Mouse (Mus musculus): ENCODE results near the gene Atg5. TPM values are rescaled to one million over a fixed set of nuclear protein-coding genes. Genes with fewer than 3 reads are reported as not detected.

Atg5 gene
- polyA plus RNA-seq, 1 experiment from 2014 or later: 24.5 TPM

DNA sequence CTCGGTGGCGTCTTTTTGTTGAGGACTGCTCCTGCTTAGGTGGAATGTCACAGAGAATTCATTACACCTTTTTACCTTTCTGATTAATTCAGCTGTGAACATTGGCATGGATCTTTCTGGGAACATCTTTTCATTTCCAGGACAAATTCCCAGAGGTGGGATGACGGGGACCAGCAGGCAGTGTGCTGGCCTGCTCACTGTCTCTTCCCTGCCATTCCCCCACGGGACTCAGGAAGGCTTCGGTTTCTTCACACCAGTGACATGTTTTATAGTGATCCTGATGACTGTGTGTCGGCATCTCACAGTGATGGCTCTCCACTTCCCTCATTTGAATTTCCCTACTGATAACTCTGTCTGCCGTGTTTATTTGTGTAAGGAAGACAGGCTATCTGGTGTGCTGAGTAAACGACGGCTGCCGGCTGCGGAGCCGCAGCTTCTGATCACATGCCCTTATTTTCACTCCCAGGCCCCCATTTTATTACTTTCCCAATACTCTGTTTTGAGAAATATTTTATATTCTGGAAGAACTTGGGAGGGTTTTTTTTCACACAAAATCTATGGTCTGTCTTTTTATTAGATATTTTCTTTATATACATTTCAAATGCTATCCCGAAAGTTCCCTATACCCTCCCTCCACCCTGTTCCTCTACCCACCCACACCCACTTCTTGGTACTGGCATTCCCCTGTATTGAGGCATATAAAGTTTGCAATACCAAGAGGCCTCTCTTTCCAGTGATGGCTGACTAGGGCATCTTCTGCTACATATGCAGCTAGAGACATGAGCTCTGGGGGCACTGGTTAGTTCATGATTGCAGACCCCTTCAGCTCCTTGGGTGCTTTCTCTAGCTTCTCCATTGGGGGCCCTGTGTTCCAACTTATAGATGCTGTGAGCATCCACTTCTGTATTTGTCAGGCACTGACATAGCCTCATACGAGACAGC is 80.6 kb downstream of the Atg5 start:
- DNase-seq (ENCODE audit: low read depth, low spot score) (no peak), ATAC-seq (no peak)
- ChIA-PET POLR2A (no interaction called here), CTCF (no interaction called here)
- no peaks in the 10 kb centered on the region for H3K27me3 ChIP-seq
- TF ChIP-seq CTCF (IDR thresholded peaks at IDR 0.05): no peak
- in situ Hi-C loops (cut with MboI; ENCODE audit: low pct_unique_long_range_greater_than_20kb): loop anchor here (25.0 kb wide), 1 partner anchor 414 kb away; no protein-coding TSS in a partner anchor

DNA sequence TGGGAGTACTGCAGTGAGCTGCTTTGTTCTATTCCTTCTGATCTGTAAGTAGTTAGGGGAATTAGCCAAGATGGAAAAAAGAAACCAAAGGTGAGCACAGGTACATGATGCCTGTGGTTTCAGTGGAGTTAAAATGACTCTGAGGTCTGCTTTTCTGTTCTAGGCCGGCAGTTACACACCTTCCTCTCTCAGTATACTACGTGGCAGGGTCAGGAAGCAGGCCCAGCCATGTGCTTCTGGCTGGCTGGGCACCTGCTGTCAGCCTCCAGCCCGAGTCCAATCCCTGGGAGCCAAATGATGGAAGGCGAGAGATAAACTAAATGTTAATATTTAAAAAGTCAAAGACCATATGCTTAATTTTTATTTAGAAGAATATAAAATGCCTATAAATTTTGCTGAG is 85.3 kb downstream of the Atg5 start:
- no peak for TF ChIP-seq CTCF (IDR thresholded peaks at IDR 0.05)
- CTCF ChIA-PET: no interaction called here
- ATAC-seq: no peak
- in situ Hi-C loops (cut with MboI; ENCODE audit: low pct_unique_long_range_greater_than_20kb): no loop called here
- POLR2A ChIA-PET: no interaction called here
- no peak for DNase-seq (ENCODE audit: low read depth, low spot score)
- H3K27me3 ChIP-seq: no peaks in the 10 kb centered on the region

DNA sequence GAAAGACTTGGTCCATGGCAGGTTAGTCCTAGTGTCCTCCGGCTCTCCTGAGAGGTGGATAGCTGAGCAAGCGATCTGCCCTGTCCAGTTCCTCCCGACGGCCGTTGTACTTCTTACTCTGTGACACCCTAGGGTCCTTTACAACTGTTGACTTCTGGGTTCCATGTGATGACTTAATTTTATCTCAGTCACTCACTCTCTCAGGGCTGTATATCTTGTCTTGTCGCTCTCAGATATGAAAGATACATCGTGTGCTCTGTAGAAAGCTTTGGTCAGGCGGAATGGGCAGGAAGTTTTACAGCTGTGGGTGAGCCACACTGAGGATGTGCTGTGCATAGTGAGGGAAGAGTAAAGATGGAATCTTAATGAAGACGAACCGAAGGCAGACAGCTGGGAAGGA is 86.2 kb downstream of the Atg5 start:
- in situ Hi-C loops (cut with MboI; ENCODE audit: low pct_unique_long_range_greater_than_20kb): no loop called here
- H3K27me3 ChIP-seq: no peaks in the 10 kb centered on the region
- ChIA-PET POLR2A (no interaction called here), CTCF (no interaction called here)
- ATAC-seq (no peak), DNase-seq (ENCODE audit: low read depth, low spot score) (no peak)
- no peak for TF ChIP-seq CTCF (IDR thresholded peaks at IDR 0.05)

DNA sequence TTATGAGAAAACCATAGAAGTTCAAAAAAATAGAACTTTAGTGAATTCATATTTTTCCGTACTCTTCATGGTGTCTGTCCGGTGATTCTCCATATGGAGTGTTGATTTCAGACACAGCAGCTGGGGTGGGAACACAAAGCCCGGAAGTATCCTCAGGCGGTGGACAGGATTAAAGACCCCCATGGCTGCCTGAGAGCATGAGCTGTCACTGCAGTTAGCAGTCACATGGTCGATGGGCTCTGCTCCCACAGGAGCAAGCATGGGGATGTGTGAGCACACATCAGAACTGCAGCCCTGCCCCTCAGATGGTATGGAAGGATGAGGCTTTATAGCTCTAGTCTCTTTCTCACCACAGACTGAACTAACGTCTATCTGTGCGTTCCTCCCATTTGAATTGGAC is 87.1 kb downstream of the Atg5 start:
- DNase-seq (ENCODE audit: low read depth, low spot score) (no peak), ATAC-seq (no peak)
- POLR2A ChIA-PET: no interaction called here
- H3K27me3 ChIP-seq: no peaks in the 10 kb centered on the region
- in situ Hi-C loops (cut with MboI; ENCODE audit: low pct_unique_long_range_greater_than_20kb): no loop called here
- CTCF ChIA-PET: interaction anchor here (1.0 kb wide), 1 partner anchor 17 kb away, joined by 3 read pairs; no protein-coding TSS in a partner anchor
- TF ChIP-seq CTCF (IDR thresholded peaks at IDR 0.05): no peak

DNA sequence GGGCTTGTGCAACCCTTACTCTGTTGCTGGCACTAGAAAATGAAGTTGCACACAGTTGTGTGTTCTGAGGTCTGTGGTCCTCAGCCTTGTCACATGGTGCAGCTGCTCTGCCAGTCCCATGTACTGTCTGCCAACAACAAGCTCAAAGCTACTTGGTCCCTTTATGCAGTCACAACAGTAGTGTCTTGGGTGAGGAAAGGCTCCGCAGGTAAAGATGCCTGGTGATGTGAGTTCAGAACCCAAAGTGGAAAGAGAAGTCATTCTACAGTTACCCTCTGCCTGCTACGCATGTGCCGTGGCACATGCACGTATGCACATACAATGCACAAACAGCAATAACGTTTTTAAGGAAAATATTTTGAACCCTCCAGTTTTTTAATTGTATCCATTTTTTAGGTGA is 88.5 kb downstream of the Atg5 start:
- POLR2A ChIA-PET: no interaction called here
- ATAC-seq: no peak
- no peak for TF ChIP-seq CTCF (IDR thresholded peaks at IDR 0.05)
- no peak for DNase-seq (ENCODE audit: low read depth, low spot score)
- CTCF ChIA-PET: interaction anchor here (1.3 kb wide), 1 partner anchor 68 kb away, joined by 4 read pairs; no protein-coding TSS in a partner anchor
- H3K27me3 ChIP-seq: no peaks in the 10 kb centered on the region
- in situ Hi-C loops (cut with MboI; ENCODE audit: low pct_unique_long_range_greater_than_20kb): no loop called here

DNA sequence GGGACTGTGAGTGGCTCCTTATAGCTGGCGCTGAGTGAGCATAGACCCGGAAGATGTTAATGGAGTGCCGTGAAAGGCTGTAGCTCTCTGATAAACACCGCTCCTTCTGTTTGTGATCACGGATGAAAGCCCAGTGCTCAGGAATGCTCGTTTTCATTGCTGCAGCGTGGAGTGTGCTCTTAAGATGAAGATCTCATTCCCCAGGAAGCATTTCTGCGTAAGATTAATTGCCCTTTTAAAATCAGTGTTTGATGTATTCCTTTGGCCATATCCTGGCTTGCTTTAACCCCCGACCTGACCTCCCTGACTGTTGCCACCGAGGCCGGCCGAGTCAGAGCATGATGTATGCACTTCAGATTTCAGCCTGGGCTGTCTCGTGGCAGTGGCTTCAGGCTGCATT is 89.2 kb downstream of the Atg5 start:
- ATAC-seq (no peak), DNase-seq (ENCODE audit: low read depth, low spot score) (no peak)
- in situ Hi-C loops (cut with MboI; ENCODE audit: low pct_unique_long_range_greater_than_20kb): no loop called here
- TF ChIP-seq CTCF (IDR thresholded peaks at IDR 0.05): no peak
- CTCF ChIA-PET: interaction anchor here (1.3 kb wide), 1 partner anchor 68 kb away, joined by 4 read pairs; no protein-coding TSS in a partner anchor
- POLR2A ChIA-PET: no interaction called here
- no peaks in the 10 kb centered on the region for H3K27me3 ChIP-seq

DNA sequence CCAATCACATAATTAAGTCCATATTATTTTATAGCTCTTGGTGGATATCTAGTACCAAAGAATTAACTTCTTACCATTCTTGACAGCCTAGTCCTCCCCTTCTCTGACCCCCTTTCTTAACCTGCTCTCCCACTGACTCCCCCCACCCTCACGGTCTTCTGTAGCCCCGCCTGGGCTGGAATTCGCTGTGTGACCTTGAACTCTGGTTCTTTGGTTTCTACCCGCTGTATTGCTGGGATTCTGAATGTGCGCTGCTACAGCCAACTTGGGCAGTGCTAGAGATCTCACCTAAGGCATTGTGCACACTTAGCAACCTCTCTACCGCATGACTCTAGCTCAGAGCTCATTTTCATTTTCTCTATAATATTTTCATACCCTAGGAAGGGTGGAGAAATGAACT is 90.7 kb downstream of the Atg5 start:
- CTCF ChIA-PET: interaction anchor here (0.8 to 1.3 kb wide), 2 partner anchors 13 to 17 kb away, joined by 5 read pairs; no protein-coding TSS in a partner anchor

DNA sequence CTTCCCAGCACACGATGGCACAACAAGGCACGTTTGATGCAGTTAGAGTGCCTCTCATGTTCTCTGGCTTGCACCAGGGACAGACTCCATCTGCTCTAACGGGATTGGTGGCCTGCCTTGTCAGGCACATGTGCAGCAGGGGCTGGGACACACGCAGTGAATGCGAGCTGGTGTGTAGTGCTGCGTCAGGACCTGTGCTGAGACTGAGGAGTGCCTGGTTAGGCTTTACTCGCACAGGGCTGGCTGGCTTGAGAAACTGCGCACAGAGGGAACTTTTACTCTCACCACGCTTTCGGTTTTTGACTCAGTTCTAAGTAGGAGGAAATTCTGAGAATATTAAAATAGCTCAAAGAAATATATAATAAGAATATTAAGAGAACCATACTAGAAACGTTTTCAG is 92.5 kb downstream of the Atg5 start:
- in situ Hi-C loops (cut with MboI; ENCODE audit: low pct_unique_long_range_greater_than_20kb): no loop called here
- POLR2A ChIA-PET: no interaction called here
- TF ChIP-seq CTCF (IDR thresholded peaks at IDR 0.05): no peak
- CTCF ChIA-PET: no interaction called here
- ATAC-seq: no peak
- no peaks in the 10 kb centered on the region for H3K27me3 ChIP-seq
- DNase-seq (ENCODE audit: low read depth, low spot score): no peak

More for the DNA sequence above, 90.7 kb downstream of the Atg5 start:
- H3K27me3 ChIP-seq: no peaks in the 10 kb centered on the region
- DNase-seq (ENCODE audit: low read depth, low spot score): no peak
- POLR2A ChIA-PET: no interaction called here
- in situ Hi-C loops (cut with MboI; ENCODE audit: low pct_unique_long_range_greater_than_20kb): no loop called here
- TF ChIP-seq CTCF (IDR thresholded peaks at IDR 0.05): no peak
- ATAC-seq: no peak

DNA sequence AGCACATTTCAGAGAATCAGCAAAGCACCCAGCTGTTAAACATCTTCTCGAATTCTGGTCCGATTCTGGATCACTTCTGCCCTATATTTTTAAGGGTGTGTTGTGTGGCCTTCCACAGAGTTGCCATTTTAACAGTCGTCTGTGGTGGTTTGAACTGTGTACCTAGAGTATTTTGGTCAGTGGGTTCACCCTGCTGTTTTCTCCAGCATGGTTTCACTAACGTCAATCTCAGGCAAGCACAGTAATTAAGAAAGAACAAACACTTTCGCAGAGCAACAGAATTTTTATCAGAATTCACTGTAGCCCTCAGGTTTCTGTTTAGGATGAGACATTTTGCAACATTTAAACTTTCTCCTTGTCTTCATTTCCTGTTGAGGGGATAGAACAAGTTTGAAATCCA is 94.3 kb downstream of the Atg5 start:
- no peak for TF ChIP-seq CTCF (IDR thresholded peaks at IDR 0.05)
- no peak for ATAC-seq
- no peak for DNase-seq (ENCODE audit: low read depth, low spot score)
- no peaks in the 10 kb centered on the region for H3K27me3 ChIP-seq
- in situ Hi-C loops (cut with MboI; ENCODE audit: low pct_unique_long_range_greater_than_20kb): no loop called here
- CTCF ChIA-PET: no interaction called here
- POLR2A ChIA-PET: no interaction called here

DNA sequence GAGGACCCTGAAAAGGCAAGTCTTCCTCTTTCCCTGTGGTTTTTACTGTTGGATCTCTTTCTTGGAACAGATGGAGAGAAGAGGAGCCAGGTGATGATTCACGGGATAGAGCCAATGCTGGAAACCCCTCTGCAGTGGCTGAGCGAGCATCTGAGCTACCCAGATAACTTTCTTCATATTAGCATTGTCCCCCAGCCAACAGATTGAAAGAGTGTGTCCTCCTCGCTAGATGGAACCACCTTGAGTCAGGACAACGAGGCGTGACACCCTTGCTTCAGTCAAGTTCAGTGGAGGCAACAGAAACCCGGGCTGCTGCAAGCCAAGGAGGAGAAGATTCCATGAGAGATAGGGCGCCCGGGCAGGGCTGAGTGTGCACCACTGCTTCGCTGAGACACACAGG is 94.7 kb downstream of the Atg5 start:
- H3K27me3 ChIP-seq: no peaks in the 10 kb centered on the region
- no peak for TF ChIP-seq CTCF (IDR thresholded peaks at IDR 0.05)
- in situ Hi-C loops (cut with MboI; ENCODE audit: low pct_unique_long_range_greater_than_20kb): no loop called here
- POLR2A ChIA-PET: no interaction called here
- DNase-seq (ENCODE audit: low read depth, low spot score): no peak
- no peak for ATAC-seq
- CTCF ChIA-PET: no interaction called here

DNA sequence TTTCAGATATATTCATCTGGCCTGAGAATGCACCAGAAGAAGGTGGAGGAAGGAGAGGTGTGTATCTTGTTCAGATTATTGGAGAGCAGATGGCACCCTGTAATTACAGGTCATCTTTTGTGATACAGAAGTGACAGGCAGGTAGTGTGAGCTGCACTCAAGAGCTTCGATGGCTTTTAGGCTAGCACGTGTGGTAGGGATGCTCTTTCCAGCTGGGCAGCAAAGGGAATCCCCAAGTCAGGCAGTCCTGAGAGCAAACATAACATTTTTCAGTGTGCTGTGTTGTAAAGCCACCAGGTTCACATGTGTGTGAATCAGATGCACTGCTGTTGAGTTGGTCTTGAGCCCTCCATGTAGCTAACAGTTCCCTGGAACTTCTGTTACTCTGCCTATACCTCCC is 98.0 kb downstream of the Atg5 start:
- DNase-seq (ENCODE audit: low read depth, low spot score) (no peak), ATAC-seq (no peak)
- TF ChIP-seq CTCF (IDR thresholded peaks at IDR 0.05): no peak
- in situ Hi-C loops (cut with MboI; ENCODE audit: low pct_unique_long_range_greater_than_20kb): no loop called here
- H3K27me3 ChIP-seq: no peaks in the 10 kb centered on the region
- ChIA-PET POLR2A (interaction anchor here (1.3 kb wide), 1 partner anchor 15 kb away, joined by 3 read pairs; no protein-coding TSS in a partner anchor), CTCF (no interaction called here)
